Mouse (Mus musculus): ENCODE measurements around the gene Basp1. TPM values are rescaled to one million over a fixed set of nuclear protein-coding genes. Genes with fewer than 3 reads are reported as not detected.
A peak's percentile ranks its signal among the peaks of the same experiment; 100 is the strongest.

The Basp1 gene
- polyA plus RNA-seq, 1 experiment from 2014 or later, result 139 TPM

- no peaks in the 10 kb centered on the region for H3K9me3 ChIP-seq (ENCODE audit: control insufficient read depth, low read length)
- ATAC-seq (replicated peaks; ENCODE audit: low FRiP score) (no peak), DNase-seq (ENCODE audit: low spot score) (no peak)
- no peaks in the 10 kb centered on the region for H3K4me1 ChIP-seq (replicated peaks; ENCODE audit: control insufficient read depth, insufficient read depth, low read length)
- H3K36me3 ChIP-seq (ENCODE audit: control insufficient read depth, insufficient read depth, low read length), result no peaks in the 10 kb centered on the region
- H3K4me3 ChIP-seq (ENCODE audit: low read depth, low read length), result no peak overlapping the region
- WGBS, result 19% methylated on average over 1 of the region's 1 CpGs
- no peak overlapping the region for H3K4me2 ChIP-seq (ENCODE audit: low read depth, low read length, severe bottlenecking)
- no peak overlapping the region for H3K27ac ChIP-seq (ENCODE audit: low read depth, low read length)
- H3K27me3 ChIP-seq (ENCODE audit: control insufficient read depth, insufficient read depth, low read length), result no peaks in the 10 kb centered on the region
- H3K9ac ChIP-seq (ENCODE audit: low read length), result no peak overlapping the region
These were observed 18.8 kb upstream of the Basp1 start for GRCm38 (mm10) chr15:25432341-25432740.

DNA sequence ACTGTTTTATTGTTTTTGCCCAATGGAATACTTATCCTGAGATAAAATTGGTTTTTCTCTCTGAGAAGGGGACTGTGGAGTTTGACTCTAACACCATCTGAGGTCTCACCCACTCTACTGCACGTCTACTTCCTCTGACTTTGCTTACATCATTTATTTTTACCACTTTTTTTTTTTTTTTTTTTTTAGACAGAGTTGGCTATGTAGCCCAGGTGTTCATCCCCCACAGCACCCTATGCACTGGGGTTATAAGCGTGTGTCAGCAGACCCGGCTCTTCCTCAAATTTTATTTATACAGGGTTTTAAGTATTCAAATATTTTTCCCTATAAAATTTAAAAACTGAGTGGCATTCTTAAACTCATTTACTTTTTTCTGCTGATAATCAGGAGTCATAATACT is 16.6 kb upstream of the Basp1 start:
- no peaks in the 10 kb centered on the region for H3K4me1 ChIP-seq (replicated peaks; ENCODE audit: control insufficient read depth, insufficient read depth, low read length)
- WGBS, result 89% methylated on average over 3 of the region's 3 CpGs
- H3K36me3 ChIP-seq (ENCODE audit: control insufficient read depth, insufficient read depth, low read length), result no peaks in the 10 kb centered on the region
- H3K27me3 ChIP-seq (ENCODE audit: control insufficient read depth, insufficient read depth, low read length), result no peaks in the 10 kb centered on the region
- no peaks in the 10 kb centered on the region for H3K9me3 ChIP-seq (ENCODE audit: control insufficient read depth, low read length)
- DNase-seq (ENCODE audit: low spot score) (no peak), ATAC-seq (replicated peaks; ENCODE audit: low FRiP score) (no peak)
- H3K27ac ChIP-seq (ENCODE audit: low read depth, low read length), result no peak overlapping the region
- H3K4me2 ChIP-seq (ENCODE audit: low read depth, low read length, severe bottlenecking), result no peak overlapping the region
- no peak overlapping the region for H3K9ac ChIP-seq (ENCODE audit: low read length)
- H3K4me3 ChIP-seq (ENCODE audit: low read depth, low read length), result no peak overlapping the region

GRCm38 (mm10) chr15:25429007-25429406 is 15.4 kb upstream of the Basp1 start:
- Histone ChIP-seq H3K27ac (ENCODE audit: low read depth, low read length) (no peak overlapping the region), H3K4me3 (ENCODE audit: low read depth, low read length) (no peak overlapping the region), H3K9ac (ENCODE audit: low read length) (no peak overlapping the region), H3K4me2 (ENCODE audit: low read depth, low read length, severe bottlenecking) (no peak overlapping the region), H3K27me3 (ENCODE audit: control insufficient read depth, insufficient read depth, low read length) (no peaks in the 10 kb centered on the region), H3K9me3 (ENCODE audit: control insufficient read depth, low read length) (no peaks in the 10 kb centered on the region), H3K4me1 (replicated peaks; ENCODE audit: control insufficient read depth, insufficient read depth, low read length) (no peaks in the 10 kb centered on the region), H3K36me3 (ENCODE audit: control insufficient read depth, insufficient read depth, low read length) (no peaks in the 10 kb centered on the region)
- ATAC-seq (replicated peaks; ENCODE audit: low FRiP score) (no peak), DNase-seq (ENCODE audit: low spot score) (no peak)
- WGBS, result 63% methylated on average over 7 of the region's 7 CpGs

DNA sequence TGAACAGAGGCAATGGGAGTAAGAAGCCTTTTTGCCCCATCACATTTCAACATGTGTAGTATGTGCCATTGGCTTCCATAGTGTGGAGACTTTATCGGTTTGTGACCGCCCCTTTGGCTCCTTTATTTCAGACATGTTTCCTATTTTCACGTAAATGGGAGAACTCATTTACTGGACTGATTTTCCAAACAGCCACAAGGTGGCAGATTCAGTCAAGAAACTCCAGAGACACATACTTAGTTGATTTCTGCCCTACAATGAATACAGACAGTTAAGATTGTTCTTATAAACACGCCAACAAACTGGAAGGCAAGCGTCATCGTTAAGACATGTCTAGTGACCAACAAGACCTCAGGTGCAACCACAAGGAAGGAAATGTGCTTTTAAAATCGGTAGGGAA is 15.0 kb upstream of the Basp1 start:
- DNase-seq (ENCODE audit: low spot score), result no peak
- H3K9ac ChIP-seq (ENCODE audit: low read length), result no peak overlapping the region
- H3K27ac ChIP-seq (ENCODE audit: low read depth, low read length), result no peak overlapping the region
- no peak overlapping the region for H3K4me3 ChIP-seq (ENCODE audit: low read depth, low read length)
- ATAC-seq (replicated peaks; ENCODE audit: low FRiP score), result no peak
- H3K27me3 ChIP-seq (ENCODE audit: control insufficient read depth, insufficient read depth, low read length), result no peaks in the 10 kb centered on the region
- H3K4me1 ChIP-seq (replicated peaks; ENCODE audit: control insufficient read depth, insufficient read depth, low read length), result no peaks in the 10 kb centered on the region
- H3K4me2 ChIP-seq (ENCODE audit: low read depth, low read length, severe bottlenecking), result no peak overlapping the region
- 49% methylated on average over 7 of the region's 7 CpGs for WGBS
- no peaks in the 10 kb centered on the region for H3K36me3 ChIP-seq (ENCODE audit: control insufficient read depth, insufficient read depth, low read length)
- no peaks in the 10 kb centered on the region for H3K9me3 ChIP-seq (ENCODE audit: control insufficient read depth, low read length)

GRCm38 (mm10) chr15:25420266-25420665 is 6.7 kb upstream of the Basp1 start:
- no peak overlapping the region for H3K4me2 ChIP-seq (ENCODE audit: low read depth, low read length, severe bottlenecking)
- no peak for DNase-seq (ENCODE audit: low spot score)
- H3K36me3 ChIP-seq (ENCODE audit: control insufficient read depth, insufficient read depth, low read length), result no peaks in the 10 kb centered on the region
- H3K9ac ChIP-seq (ENCODE audit: low read length), result no peak overlapping the region
- H3K4me1 ChIP-seq (replicated peaks; ENCODE audit: control insufficient read depth, insufficient read depth, low read length), result peaks cover 3% of the 10 kb centered on the region; the same call in 1 of the 2 replicates
- WGBS, result 93% methylated on average over 9 of the region's 9 CpGs
- H3K4me3 ChIP-seq (ENCODE audit: low read depth, low read length), result no peak overlapping the region
- no peaks in the 10 kb centered on the region for H3K27me3 ChIP-seq (ENCODE audit: control insufficient read depth, insufficient read depth, low read length)
- ATAC-seq (replicated peaks; ENCODE audit: low FRiP score), result no peak
- no peaks in the 10 kb centered on the region for H3K9me3 ChIP-seq (ENCODE audit: control insufficient read depth, low read length)
- H3K27ac ChIP-seq (ENCODE audit: low read depth, low read length), result no peak overlapping the region

- no peak overlapping the region for H3K9ac ChIP-seq (ENCODE audit: low read length)
These were observed 2.8 kb upstream of the Basp1 start for GRCm38 (mm10) chr15:25416367-25416766.

GRCm38 (mm10) chr15:25415958-25416357 is 2.4 kb upstream of the Basp1 start:
- Histone ChIP-seq H3K9me3 (ENCODE audit: control insufficient read depth, low read length) (no peaks in the 10 kb centered on the region), H3K27me3 (ENCODE audit: control insufficient read depth, insufficient read depth, low read length) (no peaks in the 10 kb centered on the region), H3K27ac (ENCODE audit: low read depth, low read length) (no peak overlapping the region), H3K4me2 (ENCODE audit: low read depth, low read length, severe bottlenecking) (no peak overlapping the region; the same call in 1 of the 2 replicates), H3K4me1 (replicated peaks; ENCODE audit: control insufficient read depth, insufficient read depth, low read length) (peaks cover 3% of the 10 kb centered on the region; the same call in 1 of the 2 replicates), H3K36me3 (ENCODE audit: control insufficient read depth, insufficient read depth, low read length) (no peaks in the 10 kb centered on the region), H3K4me3 (ENCODE audit: low read depth, low read length) (peak overlapping the region; percentile 98; the same call in 1 of the 2 replicates), H3K9ac (ENCODE audit: low read length) (no peak overlapping the region)
- no peak for ATAC-seq (replicated peaks; ENCODE audit: low FRiP score)
- WGBS, result 43% methylated on average over 4 of the region's 4 CpGs
- DNase-seq (ENCODE audit: low spot score), result peak; percentile 55

More at GRCm38 (mm10) chr15:25416367-25416766, 2.8 kb upstream of the Basp1 start:
- Histone ChIP-seq H3K4me1 (replicated peaks; ENCODE audit: control insufficient read depth, insufficient read depth, low read length) (peaks cover 3% of the 10 kb centered on the region; the same call in 1 of the 2 replicates), H3K4me3 (ENCODE audit: low read depth, low read length) (peak overlapping the region; percentile 3; the same call in 1 of the 2 replicates), H3K4me2 (ENCODE audit: low read depth, low read length, severe bottlenecking) (no peak overlapping the region; the same call in 1 of the 2 replicates), H3K36me3 (ENCODE audit: control insufficient read depth, insufficient read depth, low read length) (no peaks in the 10 kb centered on the region), H3K9me3 (ENCODE audit: control insufficient read depth, low read length) (no peaks in the 10 kb centered on the region), H3K27ac (ENCODE audit: low read depth, low read length) (no peak overlapping the region), H3K27me3 (ENCODE audit: control insufficient read depth, insufficient read depth, low read length) (no peaks in the 10 kb centered on the region)
- ATAC-seq (replicated peaks; ENCODE audit: low FRiP score) (no peak), DNase-seq (ENCODE audit: low spot score) (no peak)
- 58% methylated on average over 6 of the region's 6 CpGs for WGBS

- Histone ChIP-seq H3K27me3 (ENCODE audit: control insufficient read depth, insufficient read depth, low read length) (no peaks in the 10 kb centered on the region), H3K4me2 (ENCODE audit: low read depth, low read length, severe bottlenecking) (peak overlapping the region; percentile 64), H3K27ac (ENCODE audit: low read depth, low read length) (peak overlapping the region; percentile 98), H3K4me3 (ENCODE audit: low read depth, low read length) (peak overlapping the region; percentile 98), H3K9me3 (ENCODE audit: control insufficient read depth, low read length) (no peaks in the 10 kb centered on the region), H3K4me1 (replicated peaks; ENCODE audit: control insufficient read depth, insufficient read depth, low read length) (peaks cover 3% of the 10 kb centered on the region; the same call in 1 of the 2 replicates), H3K9ac (ENCODE audit: low read length) (peak overlapping the region; percentile 99), H3K36me3 (ENCODE audit: control insufficient read depth, insufficient read depth, low read length) (no peaks in the 10 kb centered on the region)
- under 1% methylated on average over 14 of the region's 14 CpGs for WGBS
- ATAC-seq (replicated peaks; ENCODE audit: low FRiP score) (peak; percentile 19), DNase-seq (ENCODE audit: low spot score) (peak; percentile 93)
These were observed 1.2 kb upstream of the Basp1 start for GRCm38 (mm10) chr15:25414747-25415119.

GRCm38 (mm10) chr15:25414011-25414746 is 615 bp upstream of the Basp1 start:
- H3K36me3 ChIP-seq (ENCODE audit: control insufficient read depth, insufficient read depth, low read length), result no peaks in the 10 kb centered on the region
- H3K4me1 ChIP-seq (replicated peaks; ENCODE audit: control insufficient read depth, insufficient read depth, low read length), result peaks cover 3% of the 10 kb centered on the region; the same call in 1 of the 2 replicates
- ATAC-seq (replicated peaks; ENCODE audit: low FRiP score) (peak; percentile 56), DNase-seq (ENCODE audit: low spot score) (peak; percentile 87)
- peak overlapping the region; percentile 98 for H3K4me3 ChIP-seq (ENCODE audit: low read depth, low read length)
- peak overlapping the region; percentile 64 for H3K4me2 ChIP-seq (ENCODE audit: low read depth, low read length, severe bottlenecking)
- no peaks in the 10 kb centered on the region for H3K27me3 ChIP-seq (ENCODE audit: control insufficient read depth, insufficient read depth, low read length)
- H3K9ac ChIP-seq (ENCODE audit: low read length), result peak overlapping the region; percentile 99
- H3K9me3 ChIP-seq (ENCODE audit: control insufficient read depth, low read length), result no peaks in the 10 kb centered on the region
- H3K27ac ChIP-seq (ENCODE audit: low read depth, low read length), result peak overlapping the region; percentile 98
- under 1% methylated on average over 35 of the region's 36 CpGs for WGBS
